Mouse (Mus musculus) gastrocnemius, postnatal 25 days (tissue): ENCODE measurements around the gene Cdkal1. TPM values are rescaled to one million over a fixed set of nuclear protein-coding genes. Genes with fewer than 3 reads are reported as not detected.
A peak's percentile ranks its signal among the peaks of the same experiment; 100 is the strongest.

Experiments
- DNase-seq: peaks from one replicate; pipeline ENCODE4 v3.0.0; 2022
- total RNA-seq, 2 experiments: library from RNA; stranded (reverse); gene quantifications; 1 replicate in 1 of 2; 2 replicates in 1 of 2; pipeline ENCODE4 v1.2.3; 2021

Gene Cdkal1
- total RNA-seq, 2 experiments from 2014 or later = 28.0 to 32.6 TPM

- no peak for DNase-seq
Measured at GRCm38 (mm10) chr13:29699896-29700295, 155.6 kb downstream of the Cdkal1 start.

DNA sequence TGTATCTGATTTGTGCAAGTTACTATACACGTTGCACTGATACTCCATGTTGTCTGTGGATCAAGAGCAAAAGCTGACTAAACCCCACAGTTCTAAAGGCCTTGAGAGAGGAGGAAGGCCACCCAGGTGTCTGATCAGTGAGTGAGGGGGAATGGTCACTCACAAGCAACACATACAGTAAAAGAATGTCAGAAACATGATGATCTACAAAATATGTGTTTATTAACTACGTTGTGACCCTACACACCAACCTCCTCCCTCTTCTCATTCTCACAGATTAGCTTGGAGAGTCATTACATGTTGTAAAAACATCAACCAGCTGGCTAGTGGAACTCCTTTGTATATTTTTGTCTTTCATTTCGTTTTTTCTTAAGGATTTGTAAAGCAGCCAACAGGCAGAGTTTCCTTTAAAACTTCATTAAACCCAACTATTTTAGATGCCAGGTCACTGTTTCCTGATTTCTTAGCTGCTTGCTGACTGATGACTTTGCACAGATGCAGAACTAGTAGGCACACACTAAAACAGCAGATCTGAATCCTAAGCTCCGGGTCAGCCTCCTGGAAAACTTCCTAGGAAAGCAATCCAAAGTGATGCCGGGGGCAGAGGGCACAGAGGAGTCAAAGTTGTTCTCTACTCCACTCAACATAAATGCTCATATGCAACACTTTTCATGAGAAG is 157.0 kb downstream of the Cdkal1 start:
- DNase-seq = no peak

DNA sequence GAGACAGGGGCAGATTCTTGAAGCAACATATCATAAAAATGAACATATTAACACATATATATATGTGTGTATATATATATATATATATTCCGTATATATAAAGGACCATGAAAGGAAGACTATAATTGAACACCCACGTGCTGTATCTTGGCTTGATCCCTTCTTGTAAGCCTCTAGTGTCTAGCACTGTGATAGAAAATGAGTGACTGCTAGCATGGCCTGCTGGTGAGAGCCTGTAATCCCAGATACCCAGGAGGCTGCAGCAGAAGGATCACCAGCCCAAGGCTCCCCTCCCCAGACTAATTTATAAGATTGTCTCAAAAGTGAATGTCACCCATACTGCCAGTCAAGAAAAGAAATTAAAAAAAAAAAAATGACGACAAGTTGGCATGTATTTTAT is 158.2 kb downstream of the Cdkal1 start:
- no peak for DNase-seq

DNA sequence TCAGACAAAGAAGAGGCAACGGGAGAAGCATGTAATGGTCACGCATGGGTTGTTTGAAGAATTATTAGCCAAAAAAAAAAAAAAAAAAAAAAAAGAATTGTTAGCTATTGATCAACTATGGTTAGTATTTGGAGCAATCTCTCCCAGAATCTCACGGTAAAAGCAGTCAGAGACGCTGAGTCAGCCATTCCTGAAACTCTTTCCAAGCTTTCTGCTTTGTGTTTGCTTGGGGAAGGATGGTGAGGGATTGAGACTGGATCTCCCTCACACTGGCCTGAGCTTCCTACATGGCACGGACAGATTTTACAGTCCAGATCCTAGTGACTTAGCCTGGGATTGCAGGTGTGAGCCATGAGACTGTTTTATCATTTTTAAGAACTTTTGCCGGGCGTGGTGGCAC is 164.7 kb downstream of the Cdkal1 start:
- no peak for DNase-seq

GRCm38 (mm10) chr13:29688851-29689250 is 166.6 kb downstream of the Cdkal1 start:
- DNase-seq = no peak

GRCm38 (mm10) chr13:29687872-29688271 is 167.6 kb downstream of the Cdkal1 start:
- no peak for DNase-seq

GRCm38 (mm10) chr13:29679479-29680186 is 175.8 kb downstream of the Cdkal1 start:
- no peak for DNase-seq

DNA sequence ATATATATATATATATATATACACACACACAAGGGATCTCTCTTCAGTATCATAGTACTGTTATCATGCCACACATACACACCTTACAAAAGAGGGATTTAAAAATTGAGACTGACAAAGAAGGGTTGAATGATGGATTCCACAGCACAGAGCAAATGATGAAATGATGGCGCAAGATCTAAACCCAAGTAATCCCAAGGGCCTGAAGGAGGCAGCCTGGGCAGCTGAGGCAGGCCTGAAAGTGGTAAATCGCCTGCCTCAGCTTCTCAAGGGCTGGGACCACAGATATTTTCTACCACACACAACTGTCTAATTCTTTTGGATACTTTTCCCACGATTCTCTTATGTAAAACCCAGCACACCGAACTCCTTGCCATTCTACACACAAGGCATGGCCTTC is 177.9 kb downstream of the Cdkal1 start:
- no peak for DNase-seq

DNA sequence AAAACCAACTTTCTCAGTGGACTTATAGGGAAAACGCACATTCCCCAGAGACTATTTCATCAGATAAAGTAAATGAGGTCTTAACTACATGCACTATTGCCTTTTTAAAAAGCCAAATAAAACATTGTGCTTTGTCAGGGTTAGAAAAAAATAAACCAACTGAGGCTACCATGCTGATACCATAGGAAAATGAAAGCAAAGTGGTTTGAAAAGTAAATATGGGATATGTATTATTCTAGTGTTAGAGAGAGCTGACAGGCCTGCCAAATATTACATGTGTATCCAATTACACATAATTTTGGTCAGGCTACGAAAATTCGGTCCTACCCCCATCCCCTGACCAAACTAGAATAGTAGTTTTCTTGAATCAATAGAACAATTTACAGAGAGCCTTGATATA is 184.8 kb downstream of the Cdkal1 start:
- no peak for DNase-seq

GRCm38 (mm10) chr13:29663908-29664307 is 191.6 kb downstream of the Cdkal1 start:
- DNase-seq = no peak

DNA sequence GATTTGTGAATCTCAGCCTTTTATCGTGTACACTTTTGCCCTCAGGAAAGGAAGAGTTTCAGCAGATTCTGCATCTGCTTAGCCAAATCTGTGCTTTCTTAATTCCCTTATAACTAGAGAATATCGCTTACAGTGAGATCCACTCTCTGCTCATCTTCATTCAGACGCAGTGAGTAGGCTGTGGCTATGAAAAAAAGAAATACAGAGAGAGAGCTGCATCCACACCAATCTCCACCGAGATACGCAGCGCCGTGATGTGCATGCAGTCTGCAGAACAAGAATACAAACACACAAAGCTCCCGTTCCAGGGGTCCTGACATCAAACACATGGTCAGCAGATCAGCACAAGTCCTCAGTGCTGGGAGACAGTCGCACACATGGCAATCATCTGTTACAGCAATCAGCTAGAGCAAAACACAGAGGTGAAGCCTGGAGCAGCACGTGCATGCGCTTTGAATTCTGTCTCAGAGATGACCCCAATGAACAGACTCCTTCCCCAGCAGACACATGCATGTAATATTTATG is 199.6 kb downstream of the Cdkal1 start:
- DNase-seq = no peak

DNA sequence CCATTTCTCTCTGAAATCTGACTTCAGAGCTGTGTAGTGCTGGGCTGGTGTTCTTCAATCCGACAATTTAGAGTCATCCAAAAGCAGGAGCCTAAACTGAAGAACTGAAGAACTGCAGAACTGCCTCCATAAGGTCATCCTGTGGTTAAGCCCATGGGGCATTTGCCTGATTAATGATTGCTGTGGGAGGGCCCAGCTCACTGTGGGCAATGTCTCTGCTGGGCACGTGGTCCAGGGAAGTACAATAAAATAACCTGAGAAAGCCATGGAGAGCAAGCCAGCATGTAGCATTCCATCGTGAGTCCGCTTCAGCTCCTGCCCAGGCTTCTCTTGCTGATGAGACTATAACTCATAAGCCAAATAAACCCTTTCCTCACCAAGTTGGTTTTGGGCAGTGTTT is 202.1 kb downstream of the Cdkal1 start:
- DNase-seq = no peak

- DNase-seq = no peak
Measured at GRCm38 (mm10) chr13:29652791-29653190, 202.7 kb downstream of the Cdkal1 start.

DNA sequence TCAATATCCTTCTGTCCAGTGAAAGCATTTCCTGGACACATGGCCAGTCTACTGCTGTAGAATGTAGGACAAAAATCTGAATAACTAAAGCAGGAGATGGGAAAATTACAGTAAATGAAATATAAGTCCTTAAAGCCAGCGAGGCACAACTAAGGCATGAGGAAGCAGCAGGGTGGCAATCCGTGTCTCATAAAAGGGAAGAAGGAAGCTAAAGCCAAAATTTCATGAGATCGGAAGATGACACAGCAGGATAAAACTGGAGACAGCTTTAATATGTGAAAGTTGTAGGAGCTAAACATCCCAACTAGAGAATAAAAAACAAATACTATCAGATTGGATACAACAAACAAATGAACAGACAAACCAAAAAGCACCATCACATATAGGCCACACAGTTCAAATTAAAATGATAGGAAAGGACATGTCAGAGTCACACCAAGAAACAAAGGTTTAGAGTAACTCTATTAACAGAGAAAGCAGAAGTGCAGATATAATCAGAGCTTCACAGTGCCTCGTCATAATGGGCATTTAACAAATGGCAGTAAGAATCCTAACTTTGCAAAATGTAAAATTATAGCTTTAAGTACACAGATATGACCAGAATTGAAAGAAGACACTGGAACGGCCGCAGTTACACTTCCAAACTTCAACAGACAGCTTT is 204.8 kb downstream of the Cdkal1 start:
- DNase-seq = no peak

- DNase-seq = no peak
Measured at GRCm38 (mm10) chr13:29649593-29649992, 205.9 kb downstream of the Cdkal1 start.

DNA sequence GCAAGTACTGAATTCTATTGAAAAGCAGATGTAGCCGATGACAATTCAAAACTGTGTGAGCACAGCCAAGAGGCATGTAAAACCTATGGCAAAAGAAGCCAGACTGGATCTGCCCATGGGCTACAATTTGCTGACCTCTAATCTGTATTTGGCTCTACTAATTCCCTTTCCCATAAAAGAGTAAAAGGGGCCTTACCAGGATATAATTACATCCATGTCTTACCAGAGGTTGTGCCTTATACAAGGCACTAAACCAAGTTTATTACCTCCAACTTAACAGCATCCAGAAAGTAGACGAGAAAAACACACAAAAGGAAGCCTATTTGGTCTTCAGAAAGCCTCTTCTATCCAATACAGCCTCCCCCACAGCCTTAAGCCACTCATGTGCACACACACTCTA is 213.2 kb downstream of the Cdkal1 start:
- no peak for DNase-seq

DNA sequence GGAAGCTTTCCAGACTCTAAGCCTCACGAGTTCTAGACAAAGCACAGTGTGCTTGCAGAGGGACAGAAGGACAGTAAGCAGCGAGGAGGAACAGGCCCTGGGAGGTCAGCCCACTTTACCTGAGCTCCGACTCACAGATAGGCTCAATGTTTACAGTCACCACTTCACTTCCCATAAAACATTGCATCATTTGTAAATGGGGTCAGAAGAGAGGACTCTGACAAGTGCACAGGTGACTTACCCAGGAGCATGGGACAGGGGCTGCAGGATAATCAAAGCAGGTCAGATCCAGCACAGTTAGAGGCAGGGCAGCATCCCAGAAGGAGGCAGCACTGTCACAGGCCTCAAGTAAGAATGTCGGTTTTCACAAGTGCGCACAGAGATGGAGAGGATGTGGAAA is 214.3 kb downstream of the Cdkal1 start:
- DNase-seq = no peak

DNA sequence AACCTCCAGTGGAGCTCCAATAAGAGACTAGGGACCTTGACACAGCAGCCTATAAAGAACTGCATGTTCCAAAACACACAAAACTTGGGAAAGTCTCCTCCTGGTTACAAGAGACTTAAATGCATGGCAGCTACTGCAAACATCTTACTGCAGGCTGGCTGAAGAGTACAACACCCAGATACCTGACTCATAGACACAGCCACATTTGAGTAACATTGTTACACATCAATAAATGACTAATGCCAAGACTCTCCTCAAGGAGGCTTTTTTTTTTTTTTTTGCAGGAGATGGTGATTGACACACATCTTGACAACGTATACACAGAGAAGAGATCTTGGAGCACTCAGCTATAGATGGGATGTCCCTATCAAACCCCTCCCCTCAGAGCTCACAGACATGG is 215.3 kb downstream of the Cdkal1 start:
- DNase-seq = no peak

- DNase-seq = no peak
Measured at GRCm38 (mm10) chr13:29638303-29638702, 217.2 kb downstream of the Cdkal1 start.

DNA sequence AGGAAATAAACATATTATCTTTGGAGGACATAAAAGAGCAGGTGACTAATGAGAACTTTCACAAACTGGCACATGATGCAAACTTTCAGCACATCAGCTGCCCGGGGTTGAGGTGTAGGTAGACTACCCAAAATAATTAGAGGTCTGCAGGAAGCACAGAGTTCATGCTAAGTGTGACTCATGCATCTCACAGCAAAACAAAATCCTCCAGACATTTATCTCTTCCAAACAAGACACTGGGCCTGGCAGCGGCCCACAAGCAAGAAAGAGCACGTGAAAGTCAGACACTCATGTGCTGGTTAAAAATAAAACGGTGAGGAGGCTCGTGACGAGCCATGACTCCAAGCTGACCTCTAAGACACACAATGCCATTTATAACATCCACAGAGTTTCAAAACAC is 217.7 kb downstream of the Cdkal1 start:
- DNase-seq = peak; percentile 28

DNA sequence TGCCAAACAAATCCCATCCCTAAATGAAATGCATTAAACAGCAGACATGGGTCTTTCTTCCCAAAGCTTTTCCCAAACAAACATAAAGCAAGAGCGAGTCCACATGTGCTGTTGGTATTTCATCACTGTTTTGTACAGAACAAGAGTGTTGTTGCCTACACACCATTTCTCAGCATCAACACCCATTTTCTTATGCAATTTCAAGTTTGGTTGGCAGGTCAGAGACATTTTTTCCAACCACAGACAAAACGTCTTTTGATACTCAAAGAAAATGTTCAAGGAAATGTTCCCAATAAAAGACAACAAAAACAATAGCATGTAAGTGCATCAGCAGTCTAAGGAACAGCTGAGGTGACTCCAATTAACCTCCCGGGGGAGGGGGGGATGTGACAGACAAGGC is 219.9 kb downstream of the Cdkal1 start:
- DNase-seq = no peak

- DNase-seq = peak; percentile 66
Measured at GRCm38 (mm10) chr13:29631342-29631741, 224.1 kb downstream of the Cdkal1 start.

- no peak for DNase-seq
Measured at GRCm38 (mm10) chr13:29628607-29629006, 226.9 kb downstream of the Cdkal1 start.
